Mouse (Mus musculus): Measurements from ENCODE around the gene Spin2e.
"Not testable (repeated sequence)": the region's sequence is repeated elsewhere in the genome, so short reads cannot be mapped to it uniquely, and the experiment has no call there.

Gene Spin2e

GRCm38 (mm10) chrX:31618820-31619219, at the start of gene Spin2e:
Gene Spin2e, minus strand, starts transcription at chrX:31618920.
- DNase-seq (ENCODE audit: low read depth, low spot score) = not testable (repeated sequence)

GRCm38 (mm10) chrX:31574183-31574582, 44.5 kb downstream of the Spin2e start, which contains the start of gene Gm21883:
Gene Gm21883, minus strand, starts transcription at chrX:31574283.
- DNase-seq (ENCODE audit: low read depth, low spot score) = not testable (repeated sequence)

All from WW6 (cell line).